Mouse (Mus musculus) midbrain, embryonic 10.5 days (tissue): ENCODE data around the gene Gkn1. TPM values are rescaled to one million over a fixed set of nuclear protein-coding genes. Genes with fewer than 3 reads are reported as not detected.

ENCODE experiments used
- DNase-seq: peaks from one replicate; pipeline ENCODE4 v3.0.0-alpha.2; 2017; ENCODE audit warnings: low spot score
- H3K27ac ChIP-seq: fragments of 300-500 bp; sonication (generic); replicated peaks from 2 replicates; pipeline ENCODE4 v1.5.1; 2016; ENCODE audit warnings: mild to moderate bottlenecking
- H3K27me3 ChIP-seq: fragments of 300-500 bp; sonication (generic); 2 replicates; pipeline ENCODE4 v1.6.1; 2016; ENCODE audit warnings: low read depth, mild to moderate bottlenecking; ENCODE audit not compliant: poor library complexity, severe bottlenecking
- H3K36me3 ChIP-seq: fragments of 300-500 bp; sonication (generic); 2 replicates; pipeline ENCODE4 v1.6.1; 2016; ENCODE audit warnings: mild to moderate bottlenecking, moderate library complexity
- H3K4me1 ChIP-seq: fragments of 300-500 bp; sonication (generic); 2 replicates; pipeline ENCODE4 v1.6.1; 2016
- H3K4me3 ChIP-seq: fragments of 300-500 bp; sonication (generic); 2 replicates; pipeline ENCODE4 v1.5.1; 2016; ENCODE audit warnings: mild to moderate bottlenecking, moderate library complexity
- H3K9me3 ChIP-seq: fragments of 300-500 bp; sonication (generic); replicated peaks from 2 replicates; pipeline ENCODE4 v1.6.1; 2016; ENCODE audit warnings: mild to moderate bottlenecking
- WGBS: fragments of 180-500 bp; shearing (Covaris S2); methylation state at CpG from one replicate; pipeline ENCODE4 v1.1.7; 2016; 5-methylcytosine and 5-hydroxymethylcytosine counted together
- polyA plus RNA-seq: library from polyadenylated mRNA; unstranded; fragments of >200 nt; fragmentation: Nextera tagmentation; extraction: Ambion mirVana; gene quantifications from 2 replicates; pipeline ENCODE4 v1.2.1, GENCODE M21; 2016

The Gkn1 gene
- polyA plus RNA-seq, result not detected in 2 replicates

DNA sequence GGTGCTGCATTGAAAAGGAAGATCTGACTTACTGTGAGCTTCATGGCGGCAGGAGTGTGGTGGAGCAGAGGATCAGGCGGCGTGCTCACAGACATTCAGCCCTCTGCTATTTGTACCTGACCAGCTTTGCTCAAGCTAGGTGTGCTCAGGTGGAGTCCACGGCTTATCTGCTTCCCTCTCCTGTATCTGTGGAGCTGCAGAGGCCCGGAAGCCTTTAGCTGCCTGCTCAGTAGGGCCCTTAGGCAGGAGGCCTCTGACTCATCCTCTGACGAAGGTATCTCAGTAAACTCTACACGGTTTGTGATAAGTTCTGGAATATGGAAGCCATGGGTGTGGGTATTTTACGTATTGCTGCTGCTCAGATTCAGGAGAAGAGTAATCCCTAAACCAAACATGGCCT, at the start of gene Gkn1:
TSS of gene Gkn1 (minus strand) at position 114 of the 400 bp plus-strand sequence.
- H3K4me1 ChIP-seq, result no peaks in the 10 kb centered on the region
- H3K36me3 ChIP-seq, result no peaks in the 10 kb centered on the region
- H3K27me3 ChIP-seq, result no peaks in the 10 kb centered on the region
- no peak for DNase-seq
- 92% methylated on average over 8 of the region's 8 CpGs for WGBS
- no peaks in the 10 kb centered on the region for H3K9me3 ChIP-seq
- no peak within 1 kb of the TSS for H3K4me3 ChIP-seq
- no peak within 1 kb of the TSS for H3K27ac ChIP-seq

DNA sequence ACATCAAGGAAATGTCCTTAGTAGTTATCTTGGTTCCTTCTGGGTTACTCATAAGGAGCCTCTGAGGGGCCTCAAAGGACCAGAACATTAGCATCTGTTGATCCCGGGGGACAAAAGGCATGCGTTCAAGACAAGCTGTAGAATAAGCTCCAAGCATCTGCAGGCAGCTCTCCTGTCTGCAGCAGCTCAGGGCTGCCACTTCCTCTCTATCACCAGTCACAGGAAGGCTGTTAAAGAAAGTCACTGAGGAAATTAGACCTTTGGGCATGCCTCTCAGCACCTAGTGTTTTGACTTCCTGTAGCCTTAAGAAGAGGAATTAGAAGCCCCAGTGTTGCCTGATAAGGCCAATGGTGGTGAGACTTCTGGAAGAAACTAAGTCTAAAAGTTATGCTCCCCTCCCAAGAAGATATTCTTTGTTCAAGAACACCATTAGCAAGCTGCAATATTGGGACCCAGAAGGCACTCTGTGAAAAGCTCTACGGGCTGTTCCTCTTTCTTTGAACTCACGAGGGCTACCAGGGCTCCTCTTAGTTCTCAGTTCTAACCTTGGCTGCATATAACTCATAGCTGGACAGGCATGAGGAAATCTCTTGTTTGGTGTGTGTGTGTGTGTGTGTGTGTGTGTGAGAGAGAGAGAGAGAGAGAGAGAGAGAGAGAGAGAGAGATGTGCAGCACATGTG, 49.3 kb upstream of the Gkn1 start:
- WGBS, result 68% methylated on average over 4 of the region's 4 CpGs
- Histone ChIP-seq H3K27me3 (no peaks in the 10 kb centered on the region), H3K4me3 (no peak overlapping the region), H3K4me1 (peaks cover 10% of the 10 kb centered on the region), H3K9me3 (no peaks in the 10 kb centered on the region), H3K36me3 (no peaks in the 10 kb centered on the region), H3K27ac (no peak overlapping the region)
- no peak for DNase-seq

DNA sequence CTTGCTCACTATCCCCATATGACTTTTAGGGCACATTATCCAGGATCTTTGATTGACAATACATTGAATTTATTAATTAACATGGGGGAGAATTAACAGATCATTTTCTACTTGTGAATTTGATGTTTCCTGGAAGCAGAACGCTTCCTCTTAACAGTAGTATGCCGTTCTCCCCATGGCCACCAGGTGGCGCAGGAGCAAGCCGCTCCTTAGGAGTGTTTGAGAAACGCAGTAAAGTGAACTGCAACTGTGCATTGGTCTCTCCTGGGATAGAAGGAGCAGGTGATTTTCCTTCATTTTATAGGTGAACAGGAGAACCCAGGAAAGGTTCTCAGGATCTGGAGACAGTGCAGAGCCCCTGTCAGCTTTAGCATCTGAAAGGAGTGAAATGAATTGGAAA, 48.4 kb upstream of the Gkn1 start:
- Histone ChIP-seq H3K4me3 (no peak overlapping the region), H3K27me3 (no peaks in the 10 kb centered on the region), H3K4me1 (peaks cover 13% of the 10 kb centered on the region), H3K9me3 (no peaks in the 10 kb centered on the region), H3K36me3 (no peaks in the 10 kb centered on the region), H3K27ac (no peak overlapping the region)
- peak; percentile 73 for DNase-seq
- WGBS, result 3% methylated on average over 5 of the region's 5 CpGs

DNA sequence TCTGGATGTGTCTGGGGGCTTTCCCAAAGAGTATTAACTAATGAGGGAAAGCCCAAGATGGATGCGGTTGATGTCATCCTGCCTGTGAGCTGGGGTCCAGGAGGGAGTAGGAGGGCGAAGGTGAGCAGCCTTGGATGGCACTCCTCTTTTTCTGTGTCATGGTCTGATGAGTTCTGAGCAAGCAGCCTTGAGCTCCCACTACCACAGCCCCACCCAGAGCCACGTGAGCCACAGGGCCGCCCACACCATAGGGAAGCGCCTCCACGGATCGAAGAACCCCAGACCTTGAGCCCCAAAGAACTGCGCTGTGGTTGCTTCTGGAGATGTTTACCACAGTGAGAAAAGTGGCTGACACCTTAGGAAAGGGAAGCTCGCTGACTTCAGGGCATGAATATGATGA, 44.0 kb upstream of the Gkn1 start:
- Histone ChIP-seq H3K9me3 (no peaks in the 10 kb centered on the region), H3K4me3 (no peak overlapping the region), H3K27ac (no peak overlapping the region), H3K36me3 (no peaks in the 10 kb centered on the region), H3K4me1 (peaks cover 14% of the 10 kb centered on the region), H3K27me3 (no peaks in the 10 kb centered on the region)
- 84% methylated on average over 9 of the region's 9 CpGs for WGBS
- no peak for DNase-seq

DNA sequence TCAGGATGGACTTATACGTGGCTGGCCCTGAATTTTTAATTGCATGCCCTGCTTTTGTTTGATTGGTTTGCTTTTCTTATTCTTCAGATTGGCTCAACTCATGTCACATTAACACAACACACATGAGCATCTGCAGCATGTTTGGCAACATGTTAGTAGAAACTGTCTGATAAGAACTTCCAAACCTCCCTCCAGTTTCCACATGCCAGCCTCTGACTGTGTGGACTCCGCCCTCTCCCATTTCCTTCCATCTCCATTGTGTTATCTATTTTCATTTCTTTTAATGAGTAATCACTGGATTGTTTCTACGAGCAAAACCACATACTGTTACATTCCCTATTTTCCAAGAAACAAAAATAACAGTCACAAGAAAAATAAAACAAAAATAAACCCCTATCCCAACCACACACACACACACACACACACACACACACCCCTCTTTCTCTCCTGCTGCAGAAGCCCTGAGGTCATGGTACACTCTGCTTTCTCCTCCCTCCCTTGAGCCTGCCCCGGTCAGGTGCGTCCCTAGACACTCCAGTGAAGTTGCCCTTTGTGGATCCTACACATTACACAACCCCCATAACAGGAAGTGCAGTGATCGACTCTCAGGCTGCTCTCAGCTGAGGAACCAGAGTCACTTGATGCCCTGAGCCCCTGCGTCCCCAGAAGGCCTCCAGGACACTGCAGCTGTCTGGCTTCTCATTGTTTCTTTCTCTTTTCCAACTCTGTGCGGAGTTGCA, 42.9 kb upstream of the Gkn1 start:
- no peaks in the 10 kb centered on the region for H3K36me3 ChIP-seq
- H3K4me3 ChIP-seq, result no peak overlapping the region
- no peak overlapping the region for H3K27ac ChIP-seq
- no peaks in the 10 kb centered on the region for H3K9me3 ChIP-seq
- H3K27me3 ChIP-seq, result no peaks in the 10 kb centered on the region
- 79% methylated on average over 8 of the region's 8 CpGs for WGBS
- H3K4me1 ChIP-seq, result peaks cover 19% of the 10 kb centered on the region
- DNase-seq, result no peak

DNA sequence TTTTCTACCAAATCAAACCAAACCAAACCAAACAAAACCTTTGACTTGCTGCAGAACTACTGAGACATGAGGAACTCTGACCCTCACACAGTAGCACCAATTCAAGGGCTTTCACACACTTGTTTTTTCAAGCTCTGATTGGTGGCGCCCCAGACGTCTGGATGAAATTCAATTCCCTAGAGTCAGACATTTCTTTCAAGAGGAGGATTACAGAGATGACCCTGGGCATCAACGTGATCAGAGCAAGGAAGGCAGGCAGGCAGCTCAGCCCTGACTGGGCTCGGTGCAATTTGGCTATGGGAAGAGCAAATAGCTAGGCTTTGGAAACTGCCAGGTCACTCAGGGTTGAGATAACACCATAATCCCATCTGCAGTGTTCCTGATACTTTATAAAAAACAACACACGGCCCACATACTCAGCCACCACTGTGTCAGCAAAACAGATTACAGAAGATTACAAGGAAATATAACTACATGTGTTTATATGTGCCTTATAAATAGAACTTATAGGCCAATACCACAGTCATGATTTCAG, 38.8 kb upstream of the Gkn1 start:
- no peak for DNase-seq
- Histone ChIP-seq H3K27me3 (peaks cover 28% of the 10 kb centered on the region), H3K4me1 (peaks cover 33% of the 10 kb centered on the region), H3K4me3 (no peak overlapping the region), H3K9me3 (no peaks in the 10 kb centered on the region), H3K27ac (0 out of 2 replicates have a peak overlapping the region, but pooled peaks have one; percentile 46), H3K36me3 (no peaks in the 10 kb centered on the region)
- 26% methylated on average over 5 of the region's 5 CpGs for WGBS

DNA sequence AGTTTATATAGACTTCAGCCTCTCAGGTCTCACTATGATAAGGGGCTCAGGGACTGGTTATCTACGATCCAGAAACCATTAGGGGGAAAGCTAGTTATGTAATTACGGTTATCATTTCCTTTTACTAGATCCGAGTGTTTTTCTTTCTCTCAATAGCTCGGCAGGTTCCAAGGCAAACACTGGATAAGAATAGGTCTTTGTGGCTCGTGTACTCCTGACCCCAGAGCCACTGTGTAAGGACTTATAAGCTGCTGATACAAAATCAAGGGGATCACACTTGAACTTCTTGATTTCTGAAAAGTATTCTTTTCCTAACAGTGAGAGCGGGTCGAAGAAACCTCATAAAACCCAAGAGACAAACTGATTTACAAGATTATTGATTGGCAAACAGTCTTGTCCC, 38.1 kb upstream of the Gkn1 start, which contains the start of gene Gkn3:
TSS of gene Gkn3 (minus strand) at position 59 of the 400 bp plus-strand sequence.
- WGBS, result 67% methylated on average over 7 of the region's 7 CpGs

DNA sequence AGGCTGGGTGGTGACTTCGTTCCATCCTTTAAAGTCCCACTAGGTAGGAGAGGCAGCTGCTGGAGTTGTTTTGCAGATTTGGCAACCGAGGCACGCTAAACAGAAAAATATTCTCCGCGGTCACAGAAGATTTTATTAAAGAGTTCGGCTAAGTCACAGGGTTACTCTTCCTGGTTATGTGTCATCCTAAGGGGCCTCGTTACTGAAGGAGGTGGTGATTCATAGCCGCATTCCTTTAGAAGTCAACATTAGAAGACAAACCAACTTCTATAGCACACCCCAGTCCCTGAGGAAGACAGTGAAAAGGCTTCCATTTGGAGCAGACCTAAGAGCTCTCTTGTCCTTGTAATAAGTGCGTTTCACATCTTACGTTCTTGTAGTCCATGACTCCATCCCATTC, 35.9 kb upstream of the Gkn1 start:
- WGBS, result 88% methylated on average over 10 of the region's 10 CpGs
- Histone ChIP-seq H3K4me1 (peaks cover 39% of the 10 kb centered on the region), H3K4me3 (no peak overlapping the region), H3K9me3 (no peaks in the 10 kb centered on the region), H3K36me3 (no peaks in the 10 kb centered on the region), H3K27ac (no peak overlapping the region), H3K27me3 (peaks cover 51% of the 10 kb centered on the region)
- DNase-seq, result no peak

More for the DNA sequence above, 38.1 kb upstream of the Gkn1 start, which contains the start of gene Gkn3:
- no peak within 1 kb of the TSS for H3K4me3 ChIP-seq
- H3K36me3 ChIP-seq, result no peaks in the 10 kb centered on the region
- H3K4me1 ChIP-seq, result peaks cover 38% of the 10 kb centered on the region
- no peak for DNase-seq
- H3K27me3 ChIP-seq, result peaks cover 33% of the 10 kb centered on the region
- no peaks in the 10 kb centered on the region for H3K9me3 ChIP-seq
- H3K27ac ChIP-seq, result 0 out of 2 replicates have a peak within 1 kb of the TSS, but pooled peaks have one; percentile 46

DNA sequence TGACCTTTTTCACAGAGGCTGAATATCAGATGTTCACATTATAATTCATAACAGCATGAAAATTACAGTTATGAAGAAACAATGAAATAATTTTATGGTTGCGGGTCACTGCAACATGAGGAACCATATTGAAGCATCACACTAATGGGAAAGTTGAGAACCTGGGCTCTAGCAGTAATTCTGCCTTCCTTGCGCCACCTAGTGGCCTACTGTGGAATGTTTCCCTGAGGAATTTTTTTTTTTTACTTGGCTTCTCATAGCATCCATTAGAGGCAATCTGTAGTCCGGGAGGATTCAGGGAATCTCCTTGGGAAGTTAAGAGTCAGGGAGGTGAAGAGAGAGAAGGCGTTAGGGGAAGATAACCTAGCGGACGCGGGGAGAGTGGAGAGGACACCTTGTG, 35.5 kb upstream of the Gkn1 start:
- Histone ChIP-seq H3K27ac (no peak overlapping the region), H3K4me1 (peaks cover 39% of the 10 kb centered on the region), H3K27me3 (peaks cover 51% of the 10 kb centered on the region), H3K36me3 (no peaks in the 10 kb centered on the region), H3K9me3 (no peaks in the 10 kb centered on the region), H3K4me3 (no peak overlapping the region)
- peak; percentile 67 for DNase-seq
- 23% methylated on average over 7 of the region's 7 CpGs for WGBS

DNA sequence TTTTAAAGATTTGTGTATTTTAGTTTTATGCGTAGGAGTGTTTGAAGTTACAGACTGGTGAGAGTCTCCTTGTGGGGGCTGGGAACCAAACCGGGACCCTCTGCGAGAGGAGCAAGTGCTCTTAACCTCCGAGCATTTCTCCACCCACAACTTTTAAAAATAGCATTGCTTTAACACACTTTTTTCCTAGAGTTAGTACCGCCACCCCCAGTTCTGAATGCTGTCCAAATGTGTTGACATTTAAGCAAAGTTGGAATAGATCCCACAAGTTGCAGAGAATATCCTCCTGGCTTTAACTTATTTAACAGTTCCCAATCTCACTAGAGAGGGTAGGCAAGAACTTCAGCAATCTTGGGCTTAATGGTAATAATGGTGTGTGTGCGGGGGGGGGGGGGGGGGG, 34.0 kb upstream of the Gkn1 start:
- Histone ChIP-seq H3K9me3 (no peaks in the 10 kb centered on the region), H3K4me3 (peak overlapping the region; percentile 51; the same call in 1 of the 2 replicates), H3K27ac (no peak overlapping the region), H3K4me1 (peaks cover 33% of the 10 kb centered on the region), H3K27me3 (peaks cover 51% of the 10 kb centered on the region), H3K36me3 (no peaks in the 10 kb centered on the region)
- no peak for DNase-seq
- 59% methylated on average over 6 of the region's 6 CpGs for WGBS

DNA sequence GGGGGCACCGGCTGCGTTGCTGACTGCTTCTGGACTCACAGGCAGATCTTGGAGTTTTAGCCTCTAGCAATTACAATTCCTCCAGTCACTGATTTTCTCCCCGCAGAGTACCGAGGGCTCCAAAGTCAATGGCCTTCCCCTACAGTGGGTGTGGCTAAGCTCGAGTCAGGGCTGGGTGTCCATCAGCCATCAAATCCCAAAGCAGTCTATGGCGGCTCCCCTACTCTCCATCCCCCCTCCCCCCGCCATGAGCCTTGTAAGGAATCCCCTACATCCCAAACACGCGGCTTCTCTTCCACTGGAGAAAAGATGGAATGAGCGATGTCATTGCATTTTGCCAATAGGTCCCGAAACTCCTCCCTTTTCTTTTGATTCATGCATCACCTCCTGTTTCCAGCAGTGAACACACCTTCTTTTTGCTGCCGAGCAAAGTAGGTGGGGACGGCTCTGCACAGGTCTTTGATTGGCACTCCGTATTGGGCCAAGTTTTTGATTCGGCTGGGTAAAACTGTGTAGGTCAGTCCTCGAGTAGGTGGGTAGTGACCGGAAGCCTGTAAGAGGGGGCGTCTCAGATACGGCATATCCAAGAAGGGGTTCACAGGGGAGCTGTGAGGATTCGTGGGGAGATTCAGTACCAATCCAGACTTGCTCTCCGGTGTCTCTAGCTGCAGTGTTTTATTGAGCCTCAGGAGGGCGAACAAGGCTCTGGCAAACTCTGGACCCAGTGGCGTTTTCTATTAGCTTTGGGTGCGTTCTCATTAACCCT, 33.4 kb upstream of the Gkn1 start:
- peak overlapping the region; percentile 51 for H3K4me3 ChIP-seq
- DNase-seq, result peak; percentile 24
- no peak overlapping the region for H3K27ac ChIP-seq
- peaks cover 27% of the 10 kb centered on the region for H3K4me1 ChIP-seq
- 9% methylated on average over 24 of the region's 24 CpGs for WGBS
- no peaks in the 10 kb centered on the region for H3K9me3 ChIP-seq
- peaks cover 51% of the 10 kb centered on the region for H3K27me3 ChIP-seq
- H3K36me3 ChIP-seq, result no peaks in the 10 kb centered on the region

DNA sequence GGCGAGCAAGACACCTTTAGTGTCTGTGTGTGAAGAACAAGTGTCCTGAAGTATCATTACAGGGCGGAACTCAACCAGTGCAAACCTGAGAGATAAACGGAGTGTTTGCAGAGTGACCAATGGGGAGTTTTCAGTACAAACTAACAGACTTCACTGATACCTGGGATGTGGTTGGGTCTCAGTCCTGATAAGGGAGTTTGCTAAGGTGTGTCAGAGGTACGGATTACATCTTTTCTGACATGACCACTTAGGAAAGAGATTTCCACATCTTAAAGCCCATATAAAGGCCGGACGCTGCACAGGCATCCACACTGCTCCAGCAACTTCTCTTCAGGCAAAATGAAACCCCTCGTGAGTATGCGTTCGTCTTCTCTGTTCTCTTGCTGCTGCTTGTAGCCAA, 22.3 kb upstream of the Gkn1 start, which contains the start of gene Gkn2:
TSS of gene Gkn2 (plus strand) at position 301 of the 400 bp plus-strand sequence.
- Histone ChIP-seq H3K9me3 (no peaks in the 10 kb centered on the region), H3K27me3 (no peaks in the 10 kb centered on the region), H3K4me1 (no peaks in the 10 kb centered on the region), H3K4me3 (no peak within 1 kb of the TSS), H3K27ac (no peak within 1 kb of the TSS), H3K36me3 (no peaks in the 10 kb centered on the region)
- 90% methylated on average over 9 of the region's 9 CpGs for WGBS
- no peak for DNase-seq
